Mouse (Mus musculus): ENCODE measurements around the gene Gramd4. TPM values are rescaled to one million over a fixed set of nuclear protein-coding genes. Genes with fewer than 3 reads are reported as not detected.

The Gramd4 gene
- polyA plus RNA-seq, 1 experiment from 2014 or later = 32.5 TPM

GRCm38 (mm10) chr15:86184071-86184470 lies 126.6 kb downstream of the Gramd4 start:
- Histone ChIP-seq H3K4me2 (peak overlapping the region; percentile 72), H3K4me3 (peak overlapping the region; percentile 89), H3K4me1 (replicated peaks) (peaks cover 63% of the 10 kb centered on the region), H3K36me3 (no peaks in the 10 kb centered on the region), H3K27ac (replicated peaks) (peak overlapping the region; percentile 97), H3K9me3 (no peaks in the 10 kb centered on the region), H3K27me3 (no peaks in the 10 kb centered on the region), H3K9ac (peak overlapping the region; percentile 90)
- ATAC-seq (ENCODE audit: low read depth) = no peak
- WGBS = 78% methylated on average over 5 of the region's 5 CpGs

GRCm38 (mm10) chr15:86184851-86185688 lies 127.6 kb downstream of the Gramd4 start:
- Histone ChIP-seq H3K27ac (replicated peaks) (peak overlapping the region; percentile 97), H3K27me3 (no peaks in the 10 kb centered on the region), H3K36me3 (no peaks in the 10 kb centered on the region), H3K9ac (peak overlapping the region; percentile 90), H3K4me1 (replicated peaks) (peaks cover 69% of the 10 kb centered on the region), H3K4me2 (peak overlapping the region; percentile 72), H3K4me3 (peak overlapping the region; percentile 89), H3K9me3 (no peaks in the 10 kb centered on the region)
- ATAC-seq (ENCODE audit: low read depth) = peak; percentile 66
- WGBS = under 1% methylated on average over 60 of the region's 70 CpGs

DNA sequence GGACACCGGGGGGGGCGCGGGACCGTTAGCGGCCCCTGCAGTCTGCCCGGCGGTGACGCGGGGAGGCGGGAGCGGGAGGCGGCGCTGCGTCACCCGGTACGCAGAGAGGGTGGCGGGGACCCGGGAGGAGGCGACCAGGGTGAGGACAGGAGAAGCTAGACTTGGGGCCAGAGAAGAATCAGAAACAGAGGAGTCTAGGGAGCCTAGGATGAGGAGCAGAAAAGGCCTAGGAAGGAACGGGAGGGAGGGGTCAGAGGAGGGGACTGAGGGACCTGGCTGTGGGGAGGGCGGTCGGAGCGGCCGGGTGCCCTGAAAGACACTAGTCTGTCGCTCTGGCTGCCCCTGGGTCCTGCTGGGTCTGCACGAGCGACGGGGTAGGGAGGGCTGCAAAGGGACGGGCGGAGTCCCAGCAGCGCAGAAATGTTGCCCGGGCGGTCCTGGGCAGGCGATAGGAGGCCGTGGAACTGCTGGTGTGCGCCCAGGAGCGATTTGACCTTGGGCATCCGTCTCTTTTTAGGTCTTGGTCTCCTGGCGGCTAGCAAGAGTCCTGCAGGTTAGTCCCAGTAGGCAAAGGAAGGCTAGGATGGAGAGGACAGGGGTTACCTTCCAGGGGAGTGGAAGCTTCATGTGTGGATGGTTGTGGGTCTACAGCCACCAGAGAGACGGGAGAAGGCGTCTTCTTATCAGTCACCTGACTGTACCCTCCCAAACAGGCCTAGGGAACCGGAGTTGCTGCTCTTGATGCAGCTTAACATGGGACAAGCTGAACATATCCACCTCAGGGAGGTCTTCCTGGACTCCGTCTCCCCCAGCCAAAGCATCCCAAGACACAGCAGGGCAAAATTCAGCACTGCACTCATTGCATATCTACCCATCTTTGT lies 128.4 kb downstream of the Gramd4 start, which contains the start of gene Cerk:
Cerk (minus strand) TSS at position 453 of the 881 bp plus-strand sequence.
- no peaks in the 10 kb centered on the region for H3K27me3 ChIP-seq
- H3K9me3 ChIP-seq = no peaks in the 10 kb centered on the region
- peak within 1 kb of the TSS; percentile 97 for H3K27ac ChIP-seq (replicated peaks)
- WGBS = 3% methylated on average over 43 of the region's 43 CpGs
- H3K9ac ChIP-seq = peak within 1 kb of the TSS; percentile 90
- H3K4me3 ChIP-seq = peak within 1 kb of the TSS; percentile 89
- peak within 1 kb of the TSS; percentile 72 for H3K4me2 ChIP-seq
- no peaks in the 10 kb centered on the region for H3K36me3 ChIP-seq
- ATAC-seq (ENCODE audit: low read depth) = peak; percentile 62
- peaks cover 69% of the 10 kb centered on the region for H3K4me1 ChIP-seq (replicated peaks)

DNA sequence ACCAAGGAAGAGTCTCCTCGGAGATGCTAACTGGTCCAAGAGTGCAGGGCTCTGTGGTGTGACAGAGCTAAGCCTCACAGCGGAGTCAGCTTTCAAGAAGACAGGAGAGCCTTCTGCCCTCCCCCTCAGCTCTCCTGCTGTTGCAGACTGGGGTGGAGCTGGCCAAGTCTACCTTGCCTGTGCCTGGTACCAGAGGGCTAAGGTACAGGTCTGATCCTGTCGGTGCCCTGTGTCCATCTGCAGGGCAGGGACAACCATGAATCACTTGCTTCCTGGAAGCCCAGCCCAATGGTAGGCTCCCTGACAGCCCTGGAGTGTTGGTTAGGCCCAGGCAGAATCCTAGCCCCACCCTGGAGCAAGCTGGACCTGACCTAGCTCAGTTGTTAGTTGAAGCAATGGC lies 129.2 kb downstream of the Gramd4 start:
- no peaks in the 10 kb centered on the region for H3K9me3 ChIP-seq
- peak overlapping the region; percentile 72 for H3K4me2 ChIP-seq
- H3K4me3 ChIP-seq = peak overlapping the region; percentile 89
- peak overlapping the region; percentile 97 for H3K27ac ChIP-seq (replicated peaks)
- 47% methylated on average over 3 of the region's 3 CpGs for WGBS
- 0 out of 2 replicates have a peak overlapping the region, but pooled peaks have one; percentile 90 for H3K9ac ChIP-seq
- no peaks in the 10 kb centered on the region for H3K27me3 ChIP-seq
- peaks cover 62% of the 10 kb centered on the region for H3K4me1 ChIP-seq (replicated peaks)
- H3K36me3 ChIP-seq = no peaks in the 10 kb centered on the region
- no peak for ATAC-seq (ENCODE audit: low read depth)

Other genes starting within 250 kb of the Gramd4 start
- 18.4 and 21.0 TPM in 2 replicates for gene Cdpf1, start 246.0 kb upstream of the Gramd4 start, polyA plus RNA-seq (2015; fragmentation: Nextera tagmentation; extraction: Ambion mirVana)
- 0.03 and 0.17 TPM in 2 replicates for gene Pkdrej, start 236.0 kb upstream of the Gramd4 start, polyA plus RNA-seq (2015; fragmentation: Nextera tagmentation; extraction: Ambion mirVana)
- gene Ttc38, start 225.4 kb upstream of the Gramd4 start, polyA plus RNA-seq (2015; fragmentation: Nextera tagmentation; extraction: Ambion mirVana) = 3.9 and 4.3 TPM in 2 replicates
- gene Gtse1, start 197.9 kb upstream of the Gramd4 start, polyA plus RNA-seq (2015; fragmentation: Nextera tagmentation; extraction: Ambion mirVana) = 5.0 and 5.6 TPM in 2 replicates
- gene Trmu, start 178.4 kb upstream of the Gramd4 start, polyA plus RNA-seq (2015; fragmentation: Nextera tagmentation; extraction: Ambion mirVana) = 43.3 and 45.8 TPM in 2 replicates
- 1.8 TPM in 2 replicates for gene Celsr1, start 23.9 kb upstream of the Gramd4 start, polyA plus RNA-seq (2015; fragmentation: Nextera tagmentation; extraction: Ambion mirVana)
- gene Cerk, start 128.4 kb downstream of the Gramd4 start, polyA plus RNA-seq (2015; fragmentation: Nextera tagmentation; extraction: Ambion mirVana) = 30.4 and 31.4 TPM in 2 replicates
- gene Tbc1d22a, start 156.8 kb downstream of the Gramd4 start, polyA plus RNA-seq (2015; fragmentation: Nextera tagmentation; extraction: Ambion mirVana) = 10.8 and 12.4 TPM in 2 replicates